Mouse (Mus musculus): ENCODE measurements around the gene Lrrc15. TPM values are rescaled to one million over a fixed set of nuclear protein-coding genes. Genes with fewer than 3 reads are reported as not detected.

The Lrrc15 gene
- polyA plus RNA-seq, 1 experiment from 2014 or later: 0.79 TPM

GRCm38 (mm10) chr16:30278406-30278805, 4.7 kb downstream of the Lrrc15 start:
- no peak for ATAC-seq (ENCODE audit: insufficient read depth)
- H3K4me1 ChIP-seq (ENCODE audit: insufficient read depth): peaks cover 5% of the 10 kb centered on the region; the same call in 1 of the 2 replicates
- no peak for DNase-seq
- no peaks in the 10 kb centered on the region for H3K9me3 ChIP-seq (ENCODE audit: low read depth, low read length)
- no peak overlapping the region for H3K4me3 ChIP-seq (ENCODE audit: low read depth, low read length)
- no peak for TF ChIP-seq CTCF (IDR thresholded peaks at IDR 0.05; ENCODE audit: low read depth)
- H3K27ac ChIP-seq (ENCODE audit: low read depth): no peak overlapping the region
- no peaks in the 10 kb centered on the region for H3K36me3 ChIP-seq (ENCODE audit: insufficient read depth)
- WGBS: 77% methylated on average over 11 of the region's 11 CpGs
- H3K9ac ChIP-seq: no peak overlapping the region
- peaks cover 10% of the 10 kb centered on the region for H3K27me3 ChIP-seq (ENCODE audit: insufficient read depth, low read length)
- H3K4me2 ChIP-seq: no peak overlapping the region

GRCm38 (mm10) chr16:30275558-30276340, 7.3 kb downstream of the Lrrc15 start:
- H3K4me2 ChIP-seq: no peak overlapping the region
- no peaks in the 10 kb centered on the region for H3K36me3 ChIP-seq (ENCODE audit: insufficient read depth)
- no peaks in the 10 kb centered on the region for H3K27me3 ChIP-seq (ENCODE audit: insufficient read depth, low read length)
- no peak overlapping the region for H3K9ac ChIP-seq
- no peak for TF ChIP-seq CTCF (IDR thresholded peaks at IDR 0.05; ENCODE audit: low read depth)
- ATAC-seq (ENCODE audit: insufficient read depth) (peak; percentile 67), DNase-seq (peak; percentile 56)
- H3K27ac ChIP-seq (ENCODE audit: low read depth): no peak overlapping the region
- 56% methylated on average over 15 of the region's 15 CpGs for WGBS
- H3K9me3 ChIP-seq (ENCODE audit: low read depth, low read length): no peaks in the 10 kb centered on the region
- peaks cover 6% of the 10 kb centered on the region; the same call in 1 of the 2 replicates for H3K4me1 ChIP-seq (ENCODE audit: insufficient read depth)
- no peak overlapping the region for H3K4me3 ChIP-seq (ENCODE audit: low read depth, low read length)

GRCm38 (mm10) chr16:30273065-30273464, 10.0 kb downstream of the Lrrc15 start:
- H3K4me3 ChIP-seq (ENCODE audit: low read depth, low read length): no peak overlapping the region
- ATAC-seq (ENCODE audit: insufficient read depth) (no peak), DNase-seq (no peak)
- H3K4me1 ChIP-seq (ENCODE audit: insufficient read depth): peaks cover 3% of the 10 kb centered on the region; the same call in 1 of the 2 replicates
- WGBS: 94% methylated on average over 8 of the region's 8 CpGs
- no peaks in the 10 kb centered on the region for H3K27me3 ChIP-seq (ENCODE audit: insufficient read depth, low read length)
- no peaks in the 10 kb centered on the region for H3K36me3 ChIP-seq (ENCODE audit: insufficient read depth)
- no peak for TF ChIP-seq CTCF (IDR thresholded peaks at IDR 0.05; ENCODE audit: low read depth)
- no peak overlapping the region for H3K4me2 ChIP-seq
- no peak overlapping the region for H3K27ac ChIP-seq (ENCODE audit: low read depth)
- H3K9me3 ChIP-seq (ENCODE audit: low read depth, low read length): no peaks in the 10 kb centered on the region
- no peak overlapping the region for H3K9ac ChIP-seq

- H3K9ac ChIP-seq: no peak overlapping the region
- no peaks in the 10 kb centered on the region for H3K27me3 ChIP-seq (ENCODE audit: insufficient read depth, low read length)
- no peak for TF ChIP-seq CTCF (IDR thresholded peaks at IDR 0.05; ENCODE audit: low read depth)
- peaks cover 3% of the 10 kb centered on the region; the same call in 1 of the 2 replicates for H3K4me1 ChIP-seq (ENCODE audit: insufficient read depth)
- no peak for DNase-seq
- no peak overlapping the region for H3K4me3 ChIP-seq (ENCODE audit: low read depth, low read length)
- H3K4me2 ChIP-seq: no peak overlapping the region
- H3K9me3 ChIP-seq (ENCODE audit: low read depth, low read length): no peaks in the 10 kb centered on the region
- no peak for ATAC-seq (ENCODE audit: insufficient read depth)
- no peaks in the 10 kb centered on the region for H3K36me3 ChIP-seq (ENCODE audit: insufficient read depth)
- 52% methylated on average over 6 of the region's 6 CpGs for WGBS
- H3K27ac ChIP-seq (ENCODE audit: low read depth): peak overlapping the region; percentile 15; the same call in 1 of the 2 replicates
Measured at GRCm38 (mm10) chr16:30271941-30272595, 11.0 kb downstream of the Lrrc15 start.

GRCm38 (mm10) chr16:30271223-30271761, 11.8 kb downstream of the Lrrc15 start:
- Histone ChIP-seq H3K9me3 (ENCODE audit: low read depth, low read length) (no peaks in the 10 kb centered on the region), H3K4me2 (no peak overlapping the region), H3K36me3 (ENCODE audit: insufficient read depth) (no peaks in the 10 kb centered on the region), H3K9ac (no peak overlapping the region), H3K27ac (ENCODE audit: low read depth) (peak overlapping the region; percentile 15; the same call in 1 of the 2 replicates), H3K4me3 (ENCODE audit: low read depth, low read length) (no peak overlapping the region), H3K4me1 (ENCODE audit: insufficient read depth) (peaks cover 3% of the 10 kb centered on the region; the same call in 1 of the 2 replicates), H3K27me3 (ENCODE audit: insufficient read depth, low read length) (no peaks in the 10 kb centered on the region)
- 53% methylated on average over 8 of the region's 8 CpGs for WGBS
- DNase-seq (no peak), ATAC-seq (ENCODE audit: insufficient read depth) (no peak)
- no peak for TF ChIP-seq CTCF (IDR thresholded peaks at IDR 0.05; ENCODE audit: low read depth)

- Histone ChIP-seq H3K4me2 (no peak within 1 kb of the TSS), H3K36me3 (ENCODE audit: insufficient read depth) (no peaks in the 10 kb centered on the region), H3K9me3 (ENCODE audit: low read depth, low read length) (no peaks in the 10 kb centered on the region), H3K4me1 (ENCODE audit: insufficient read depth) (peaks cover 3% of the 10 kb centered on the region; the same call in 1 of the 2 replicates), H3K27ac (ENCODE audit: low read depth) (no peak within 1 kb of the TSS), H3K9ac (no peak within 1 kb of the TSS), H3K4me3 (ENCODE audit: low read depth, low read length) (no peak within 1 kb of the TSS), H3K27me3 (ENCODE audit: insufficient read depth, low read length) (no peaks in the 10 kb centered on the region)
- DNase-seq: no peak
- no peak for TF ChIP-seq CTCF (IDR thresholded peaks at IDR 0.05; ENCODE audit: low read depth)
- 64% methylated on average over 5 of the region's 5 CpGs for WGBS
- ATAC-seq (ENCODE audit: insufficient read depth): no peak
Measured at GRCm38 (mm10) chr16:30267359-30267758, 15.7 kb downstream of the Lrrc15 start, which contains the start of gene Cpn2. Cpn2 (minus strand) TSS chr16:30267499.

GRCm38 (mm10) chr16:30266561-30266960, 16.5 kb downstream of the Lrrc15 start:
- H3K4me3 ChIP-seq (ENCODE audit: low read depth, low read length): no peak overlapping the region
- no peaks in the 10 kb centered on the region for H3K36me3 ChIP-seq (ENCODE audit: insufficient read depth)
- TF ChIP-seq CTCF (IDR thresholded peaks at IDR 0.05; ENCODE audit: low read depth): no peak
- no peak for ATAC-seq (ENCODE audit: insufficient read depth)
- 75% methylated on average over 5 of the region's 5 CpGs for WGBS
- no peak overlapping the region for H3K9ac ChIP-seq
- H3K4me2 ChIP-seq: no peak overlapping the region
- H3K4me1 ChIP-seq (ENCODE audit: insufficient read depth): peaks cover 2% of the 10 kb centered on the region; the same call in 1 of the 2 replicates
- no peak overlapping the region for H3K27ac ChIP-seq (ENCODE audit: low read depth)
- H3K27me3 ChIP-seq (ENCODE audit: insufficient read depth, low read length): no peaks in the 10 kb centered on the region
- DNase-seq: no peak
- H3K9me3 ChIP-seq (ENCODE audit: low read depth, low read length): no peaks in the 10 kb centered on the region
